Mouse (Mus musculus) olfactory bulb, adult 2 months (tissue): ENCODE data around the gene Tmem260.

Experiments
- CTCF ChIP-seq: fragments of 200-500 bp; IDR thresholded peaks from 2 replicates; pipeline ENCODE4 v1.5.1; 2012; ENCODE audit warnings: low read depth, mild to moderate bottlenecking, low read length, moderate library complexity; ENCODE audit not compliant: insufficient read depth
- POLR2A ChIP-seq: fragments of 200-500 bp; IDR thresholded peaks from 2 replicates; pipeline ENCODE4 v1.6.1; 2012; ENCODE audit warnings: mild to moderate bottlenecking, low read depth, low read length, moderate library complexity; ENCODE audit not compliant: insufficient read depth

DNA sequence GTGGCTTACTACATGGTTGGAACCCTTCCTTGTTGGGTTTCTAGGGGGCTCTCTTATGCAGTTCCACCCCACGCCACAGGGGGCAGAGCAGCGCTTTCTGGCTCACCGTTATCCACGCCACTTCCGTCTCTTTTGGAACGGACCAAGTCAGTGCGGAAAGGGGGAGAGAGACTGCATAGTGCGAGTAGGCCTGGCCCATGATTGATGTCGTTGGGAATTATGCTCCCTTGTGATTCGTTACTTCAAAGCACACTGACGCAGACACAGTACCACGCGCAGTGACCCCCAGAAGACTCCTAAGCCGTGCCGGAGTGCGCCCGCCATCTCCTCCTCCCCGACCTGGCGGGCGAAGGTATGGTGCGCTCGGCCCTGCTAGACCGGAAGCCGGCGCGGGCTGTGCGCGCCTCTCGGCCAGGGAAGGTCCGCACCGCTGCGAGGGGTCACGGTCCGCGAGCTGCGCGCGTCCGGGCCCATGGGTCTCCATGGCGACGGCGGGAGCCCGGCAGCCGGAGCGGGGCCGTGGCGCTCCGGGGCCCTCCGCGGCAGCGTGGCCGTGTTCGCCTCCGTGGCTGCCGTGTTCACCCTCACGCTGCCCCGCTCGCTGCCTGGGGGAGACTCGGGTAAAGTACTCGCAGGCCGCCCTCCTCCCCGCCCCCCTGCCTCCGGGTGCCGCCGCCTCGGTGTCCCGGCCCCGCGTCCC is at the start of gene Tmem260:
- peak; percentile 82 for TF ChIP-seq CTCF
- TF ChIP-seq POLR2A = peak; percentile 85
